Mouse (Mus musculus) kidney, adult 18-20 months (tissue): ENCODE data around the gene Vmn2r105.

Experiments
- DNase-seq: peaks from one replicate; pipeline ENCODE4 v3.0.0; 2021

Gene Vmn2r105

DNA sequence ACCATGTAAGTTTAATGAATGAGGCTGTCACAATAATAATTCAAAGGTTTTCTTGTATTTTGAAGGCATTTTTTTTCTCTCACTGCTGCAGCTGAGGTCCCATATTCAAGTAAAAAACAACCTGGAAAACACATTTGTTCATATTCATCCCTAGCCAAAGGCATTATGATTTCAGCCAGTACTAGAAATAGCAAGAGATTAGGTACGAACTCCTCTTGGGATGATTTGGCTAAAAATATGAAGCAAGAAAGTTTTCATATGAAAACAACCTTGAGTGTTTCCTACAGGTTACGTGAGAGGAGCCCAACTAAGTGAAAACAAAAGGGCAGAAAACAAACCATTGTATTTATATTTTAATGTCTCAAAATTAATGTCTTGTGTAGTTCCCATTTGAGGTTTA lies at the start of gene Vmn2r105:
Gene Vmn2r105 (minus strand): TSS at position 101 of the 400 bp plus-strand sequence.
- no peak for DNase-seq

DNA sequence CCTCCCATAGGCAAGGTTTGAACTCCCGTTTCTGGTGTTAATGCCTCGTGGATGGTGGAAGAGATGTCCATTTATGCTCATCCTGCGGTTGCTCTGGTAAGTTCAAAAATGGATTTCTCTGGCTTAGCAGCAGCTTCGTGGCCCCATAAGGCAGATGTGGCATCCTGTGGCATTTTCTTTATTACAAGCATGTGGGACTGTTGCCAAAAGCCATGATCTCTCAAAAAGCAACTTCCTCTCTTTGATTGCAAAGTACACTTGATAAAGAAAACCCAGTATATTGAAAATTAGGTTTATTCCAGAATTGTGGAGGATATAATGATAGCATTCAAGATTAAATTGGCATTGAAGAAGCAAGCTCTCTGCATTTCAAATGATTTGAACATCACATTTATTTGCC lies 20.7 kb upstream of the Vmn2r105 start:
- no peak for DNase-seq

DNA sequence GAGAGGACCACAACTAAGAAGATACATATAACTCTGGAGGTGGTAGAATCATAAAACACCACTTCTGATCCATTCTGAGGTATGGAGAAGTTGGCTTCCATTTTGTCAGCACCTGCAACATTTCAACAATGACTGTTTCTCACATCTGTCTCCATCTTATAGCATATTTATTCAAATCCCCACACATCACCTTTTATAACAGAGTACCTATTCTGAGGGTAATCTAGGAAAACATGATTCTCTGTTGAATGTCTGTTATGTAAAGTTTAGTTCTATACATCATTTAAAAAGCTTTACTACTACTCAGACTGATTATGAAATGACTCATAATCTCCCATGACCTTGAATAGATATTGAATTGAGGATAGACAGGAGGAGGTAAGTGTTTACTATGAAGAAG lies 51.9 kb downstream of the Vmn2r105 start, which contains the start of gene Fpr-rs6:
Gene Fpr-rs6 (minus strand): TSS at position 101 of the 400 bp plus-strand sequence.
- DNase-seq, result no peak
